9 mouse cellular contexts compared by ENCODE assay signal in genomic region chr13:52535542-52535941, GRCm38 (mm10). TPM values are rescaled to one million over a fixed set of nuclear protein-coding genes. Genes with fewer than 3 reads are reported as not detected.
DNase-seq lines count a peak whose midpoint lies in the region; ATAC-seq lines count a peak whose summit lies in the region.
"Had no signal": no experiment of that assay in that cellular context is flagged by ENCODE, and none has a peak within 500 bp of the region (broad histone marks: within the 10 kb centered on the region; RNA-seq: fewer than 3 reads in every experiment).

No protein-coding gene starts in this region.

- H3K4me3 ChIP-seq in hindbrain, embryonic 14.5 days (replicated peaks; ENCODE audit: low read length), result no peak overlapping the region
- no peak overlapping the region for H3K4me3 ChIP-seq in hindbrain, embryonic 16.5 days (ENCODE audit: low read length)
- H3K4me3 ChIP-seq: embryonic facial prominence, embryonic 13.5 days had no signal

- no peak overlapping the region for H3K27ac ChIP-seq in hindbrain, embryonic 14.5 days
- H3K27ac ChIP-seq in hindbrain, embryonic 16.5 days (ENCODE audit: low read depth, low read length), result no peak overlapping the region
- H3K27ac ChIP-seq: embryonic facial prominence, embryonic 13.5 days had no signal

- DNase-seq in hindbrain, embryonic 14.5 days (ENCODE audit: low spot score), result peak; percentile 81
- DNase-seq in ES-CJ7 (ENCODE audit: low read depth, low spot score), result peak; percentile 76
- peak; percentile 25 for DNase-seq in c-Kit-positive CD71-positive TER-119-positive erythroid progenitor cells, embryonic 14.5 days (ENCODE audit: low spot score)
- peak; percentile 73 for DNase-seq in gastrocnemius, postnatal 10 days
- peak; percentile 84 for DNase-seq in left cerebral cortex, postnatal 4 days
- peak; percentile 74 for DNase-seq in neural tube, embryonic 10.5 days (ENCODE audit: extremely low spot score, low spot score)
- DNase-seq in thymus, postnatal 14 days, result peak; percentile 79

- WGBS in hindbrain, embryonic 14.5 days, result 7% methylated on average over 4 of the region's 4 CpGs
- 8% methylated on average over 4 of the region's 4 CpGs for WGBS in hindbrain, embryonic 16.5 days

- no peak; the same call in 1 of the 2 replicates for ATAC-seq in hindbrain, embryonic 14.5 days (ENCODE audit: low FRiP score)
- no peak for ATAC-seq in hindbrain, embryonic 16.5 days

- intact Hi-C loops in left cerebral cortex, postnatal 4 days (cut with DNase I), result loop anchor here (5.0 to 10.0 kb wide), 3 partner anchors 92 to 701 kb away; no protein-coding TSS in a partner anchor

- no peaks in the 10 kb centered on the region for H3K36me3 ChIP-seq in hindbrain, embryonic 14.5 days (replicated peaks; ENCODE audit: control insufficient read depth, insufficient read depth)
- H3K36me3 ChIP-seq in hindbrain, embryonic 16.5 days (ENCODE audit: control insufficient read depth, insufficient read depth, low read length), result no peaks in the 10 kb centered on the region
- H3K36me3 ChIP-seq: embryonic facial prominence, embryonic 13.5 days had no signal

- H3K4me1 ChIP-seq in hindbrain, embryonic 14.5 days (replicated peaks; ENCODE audit: control insufficient read depth, insufficient read depth, low read length), result no peaks in the 10 kb centered on the region
- H3K4me1 ChIP-seq in hindbrain, embryonic 16.5 days (ENCODE audit: control insufficient read depth, insufficient read depth, low read depth, low read length), result no peaks in the 10 kb centered on the region

- no peak overlapping the region for H3K4me2 ChIP-seq in hindbrain, embryonic 14.5 days (replicated peaks)
- no peak overlapping the region for H3K4me2 ChIP-seq in hindbrain, embryonic 16.5 days (ENCODE audit: low read length)
- H3K4me2 ChIP-seq: embryonic facial prominence, embryonic 13.5 days had no signal

- no peaks in the 10 kb centered on the region for H3K9me3 ChIP-seq in hindbrain, embryonic 14.5 days (ENCODE audit: control insufficient read depth, low read length)
- H3K9me3 ChIP-seq in hindbrain, embryonic 16.5 days (ENCODE audit: control insufficient read depth, low read length), result no peaks in the 10 kb centered on the region
- H3K9me3 ChIP-seq: embryonic facial prominence, embryonic 13.5 days had no signal

- H3K9ac ChIP-seq in hindbrain, embryonic 14.5 days, result no peak overlapping the region
- no peak overlapping the region for H3K9ac ChIP-seq in hindbrain, embryonic 16.5 days (ENCODE audit: low read depth, low read length)
- H3K9ac ChIP-seq: embryonic facial prominence, embryonic 13.5 days had no signal

- no peaks in the 10 kb centered on the region for H3K27me3 ChIP-seq in hindbrain, embryonic 14.5 days (ENCODE audit: control insufficient read depth, insufficient read depth, low read length)
- H3K27me3 ChIP-seq in hindbrain, embryonic 16.5 days (replicated peaks; ENCODE audit: control insufficient read depth, insufficient read depth, low read length), result no peaks in the 10 kb centered on the region

RNA-seq across cellular contexts. Expression of gene Diras2, which starts 4.5 kb away (rescaled TPM):
- 4.0 and 4.9 TPM in 2 replicates for polyA plus RNA-seq in hindbrain, embryonic 14.5 days (2014; fragmentation: Nextera tagmentation; extraction: Ambion mirVana)
- 6.2 and 7.9 TPM in 2 replicates for polyA plus RNA-seq in hindbrain, embryonic 16.5 days (2015; fragmentation: Nextera tagmentation; extraction: Ambion mirVana)
- total RNA-seq in gastrocnemius, postnatal 10 days (2021), result under 1 TPM; 0.16 to 0.38 TPM
- total RNA-seq in left cerebral cortex, postnatal 4 days (2021), result 10 to 100 TPM; 77.9 to 80.1 TPM

RNA-seq across cellular contexts. Expression of gene Syk, which starts 47.4 kb away (rescaled TPM):
- polyA plus RNA-seq in hindbrain, embryonic 14.5 days (2014; fragmentation: Nextera tagmentation; extraction: Ambion mirVana), result 1.6 and 2.0 TPM in 2 replicates
- 1.1 and 1.4 TPM in 2 replicates for polyA plus RNA-seq in hindbrain, embryonic 16.5 days (2015; fragmentation: Nextera tagmentation; extraction: Ambion mirVana)
- total RNA-seq in gastrocnemius, postnatal 10 days (2021), result 1 to 10 TPM; 3.2 to 5.8 TPM
- 1 to 10 TPM; 5.0 to 5.3 TPM for total RNA-seq in left cerebral cortex, postnatal 4 days (2021)

Comparison
In these comparisons a context has a peak if more than half of its experiments do, and no peak if none do; other contexts are left out.
1. DNase-seq: peak in every context shown above with its lines; median percentile 84 in left cerebral cortex, postnatal 4 days; 81 in hindbrain, embryonic 14.5 days; 79 in thymus, postnatal 14 days; 76 in ES-CJ7; 74 in neural tube, embryonic 10.5 days; 73 in gastrocnemius, postnatal 10 days; 25 in c-Kit-positive CD71-positive TER-119-positive erythroid progenitor cells, embryonic 14.5 days.
2. RNA of gene Diras2, which starts 4.5 kb away (total RNA-seq): 77.9 to 80.1 TPM in left cerebral cortex, postnatal 4 days; 0.16 to 0.38 TPM in gastrocnemius, postnatal 10 days; every median in the first group is over 10 times any median in the second.